Mouse (Mus musculus) liver, embryonic 14.5 days (tissue): ENCODE data around the gene Mtmr2.

ENCODE experiments used
- CTCF ChIP-seq: IDR thresholded peaks from 2 replicates; pipeline ENCODE4 v1.5.1; 2016; ENCODE audit warnings: antibody characterized with exemption, low read depth, control low read depth
- EP300 ChIP-seq: IDR thresholded peaks from 2 replicates; pipeline ENCODE4 v1.6.1; 2016; ENCODE audit warnings: antibody characterized with exemption, low read depth

- TF ChIP-seq CTCF = no peak
- no peak for TF ChIP-seq EP300
Measured at GRCm38 (mm10) chr9:13826832-13827405, 78.7 kb downstream of the Mtmr2 start, which contains the start of gene Cep57.
